Mouse (Mus musculus) spleen, postnatal 14 days (tissue): ENCODE results near the gene Adam1a.
A peak's percentile ranks its signal among the peaks of the same experiment; 100 is the strongest.
"Not testable (repeated sequence)": the region's sequence is repeated elsewhere in the genome, so short reads cannot be mapped to it uniquely, and the experiment has no call there.

Experiments used
- DNase-seq, 2 experiments: peaks; one replicate each; pipeline ENCODE4 v3.0.0; 2021 to 2022; ENCODE audit warnings: low spot score in 2 of 2

Adam1a gene

GRCm38 (mm10) chr5:121564468-121564895, 19.2 kb upstream of the Adam1a start:
- DNase-seq: peak; percentile 81 to 91

GRCm38 (mm10) chr5:121562436-121562835, 17.2 kb upstream of the Adam1a start:
- DNase-seq: no peak

- no peak for DNase-seq
Measured at GRCm38 (mm10) chr5:121549196-121549595, 3.9 kb upstream of the Adam1a start.

DNA sequence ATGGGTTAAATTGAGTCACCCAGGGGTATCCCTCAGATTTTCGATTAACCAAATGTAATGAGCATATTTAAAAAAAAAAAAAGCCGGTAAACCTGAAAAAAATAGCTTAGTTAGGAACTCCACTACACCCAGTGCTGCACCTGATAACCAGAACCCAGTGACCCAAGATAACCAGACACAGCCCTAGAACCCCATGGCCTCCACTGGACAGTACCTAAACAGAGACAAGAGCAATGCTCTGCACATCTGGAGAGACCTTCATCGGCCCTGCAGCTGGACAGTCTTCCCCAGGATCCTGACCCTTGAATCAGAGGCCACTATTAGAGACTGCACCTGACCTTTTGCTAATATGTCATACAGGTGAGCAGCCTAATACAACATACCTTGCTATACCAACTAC, 1.8 kb upstream of the Adam1a start:
- no peak for DNase-seq

GRCm38 (mm10) chr5:121546530-121546895, 1.2 kb upstream of the Adam1a start:
- peak; percentile 25 to 44 for DNase-seq

DNA sequence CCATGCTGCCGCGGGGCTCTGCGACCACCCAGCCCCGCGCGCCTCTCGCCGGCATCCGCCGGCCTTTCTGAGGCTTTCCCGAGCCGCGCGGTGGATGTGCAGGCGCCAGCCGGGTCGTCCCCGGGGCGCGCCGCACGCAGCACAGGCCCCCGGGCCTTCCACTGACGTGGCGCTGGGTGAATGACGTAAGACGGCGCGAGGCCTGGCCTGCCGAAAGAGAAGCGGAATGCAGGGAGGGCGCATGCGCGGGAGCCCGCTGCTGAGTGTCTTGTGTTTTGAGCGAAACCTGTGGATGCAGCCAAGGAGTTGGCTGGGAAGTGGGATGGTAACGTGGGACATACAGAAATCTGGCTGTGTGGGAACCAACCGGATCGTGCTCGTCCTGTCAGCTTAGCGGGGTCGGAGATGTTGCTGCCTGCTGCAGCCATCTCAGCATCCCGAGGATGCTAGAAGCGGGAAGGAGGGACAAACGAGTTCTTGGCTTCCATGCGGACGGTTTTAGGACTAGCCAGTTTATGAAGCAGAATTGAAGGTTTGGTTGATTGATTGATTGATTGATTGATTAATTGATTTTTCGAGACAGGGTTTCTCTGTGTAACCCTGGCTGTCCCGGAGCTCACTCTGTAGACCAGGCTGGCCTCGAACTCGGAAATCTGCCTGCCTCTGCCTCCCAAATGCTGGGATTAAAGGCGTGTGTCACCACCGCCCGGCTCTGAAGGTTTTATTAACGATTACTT, 679 bp upstream of the Adam1a start, which contains the start of gene Mapkapk5:
Mapkapk5 (minus strand) TSS at position 113 of the 737 bp plus-strand sequence.
- peak; percentile 96 to 99 for DNase-seq

DNA sequence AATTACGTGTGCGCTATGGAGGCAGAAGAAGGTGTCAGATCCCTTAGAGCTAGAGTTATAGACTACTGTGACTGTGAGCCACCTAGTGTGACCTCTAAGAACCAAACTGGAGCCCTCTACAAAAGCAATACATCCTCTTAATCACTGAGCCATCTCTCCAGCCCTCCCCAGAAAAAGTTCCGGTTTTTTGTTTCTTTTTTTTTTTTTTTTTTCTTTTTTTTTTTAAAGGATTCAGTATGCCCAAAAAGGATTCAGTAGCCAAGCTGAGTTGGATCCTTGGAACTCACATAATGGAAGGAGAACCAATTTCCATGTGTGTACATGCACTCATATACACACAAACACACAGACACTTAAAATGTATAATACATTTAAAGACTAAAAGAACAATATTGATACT, 1.9 kb downstream of the Adam1a start:
- no peak for DNase-seq

GRCm38 (mm10) chr5:121541235-121541634, 4.0 kb downstream of the Adam1a start:
- no peak for DNase-seq

DNA sequence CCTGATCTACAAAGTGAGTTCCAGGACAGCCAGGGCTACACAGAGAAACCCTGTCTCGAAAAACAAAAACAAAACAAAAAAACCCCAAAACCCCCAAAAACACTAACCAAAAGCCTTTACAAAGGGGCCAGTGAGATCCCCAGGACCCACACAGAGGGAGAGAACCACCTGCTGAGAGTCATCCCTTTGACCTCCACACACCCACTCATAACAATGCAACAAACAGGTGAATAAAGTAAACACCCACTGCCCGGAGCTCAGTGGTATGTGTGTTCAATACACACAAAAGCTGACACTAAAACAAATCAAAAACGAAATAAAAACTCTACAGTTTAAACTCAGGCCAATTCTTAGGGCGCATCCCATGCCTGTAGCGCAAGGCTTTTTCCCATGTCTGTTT, 5.2 kb downstream of the Adam1a start:
- DNase-seq: no peak

GRCm38 (mm10) chr5:121537588-121537987, 7.7 kb downstream of the Adam1a start:
- no peak for DNase-seq

DNA sequence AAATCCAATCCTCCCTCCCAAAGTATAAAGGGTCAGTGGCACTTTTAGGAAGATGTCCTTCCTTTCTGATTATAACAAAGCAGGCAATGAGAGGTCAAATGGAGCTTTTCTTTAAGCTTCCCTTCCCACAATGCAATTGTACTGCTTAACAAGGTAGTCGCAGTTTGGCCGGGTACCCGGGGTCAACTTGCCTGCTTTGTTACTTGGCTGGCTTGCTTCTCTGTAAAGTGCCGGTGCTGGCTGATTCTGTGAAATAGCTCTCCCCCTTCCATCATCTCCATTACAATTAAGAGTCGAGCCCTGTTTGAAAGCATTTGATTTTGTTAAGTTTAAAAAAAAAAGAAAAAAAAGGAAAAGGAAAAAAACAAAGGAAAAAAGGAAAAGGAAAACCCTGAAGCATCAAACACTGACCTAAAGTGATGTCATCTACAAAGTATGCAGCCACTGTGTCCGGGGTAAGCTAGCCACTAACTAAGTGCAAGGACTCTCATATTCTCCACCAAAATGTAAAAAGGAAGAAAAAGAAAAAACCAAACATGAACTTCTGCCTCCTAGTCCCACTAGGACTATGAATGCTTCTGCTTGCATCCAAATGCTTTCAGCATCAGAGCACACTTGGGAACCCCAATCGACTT, 8.2 kb downstream of the Adam1a start:
- DNase-seq: no peak

GRCm38 (mm10) chr5:121535116-121535515, 10.2 kb downstream of the Adam1a start:
- no peak for DNase-seq

GRCm38 (mm10) chr5:121534521-121534920, 10.8 kb downstream of the Adam1a start:
- no peak for DNase-seq

DNA sequence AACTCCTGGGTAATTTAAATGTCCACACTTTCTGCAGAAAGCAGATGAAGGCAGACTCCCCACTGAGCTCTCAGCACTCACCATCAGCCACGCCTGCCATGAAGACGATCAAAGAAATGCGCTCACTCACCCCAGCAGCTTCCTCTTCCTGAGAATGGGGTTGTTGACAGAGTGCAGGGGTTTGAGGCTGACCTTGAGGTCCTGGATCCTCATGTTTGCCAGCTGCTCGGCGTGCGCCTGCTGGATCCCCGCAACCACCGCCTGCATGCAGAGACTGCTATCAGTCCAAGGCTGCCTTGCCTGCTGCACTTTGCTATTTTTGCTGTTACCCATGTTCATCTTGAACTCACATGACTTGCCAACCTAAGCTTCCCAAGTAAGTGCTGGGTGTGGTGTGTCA, 18.3 kb downstream of the Adam1a start:
- DNase-seq: no peak

DNA sequence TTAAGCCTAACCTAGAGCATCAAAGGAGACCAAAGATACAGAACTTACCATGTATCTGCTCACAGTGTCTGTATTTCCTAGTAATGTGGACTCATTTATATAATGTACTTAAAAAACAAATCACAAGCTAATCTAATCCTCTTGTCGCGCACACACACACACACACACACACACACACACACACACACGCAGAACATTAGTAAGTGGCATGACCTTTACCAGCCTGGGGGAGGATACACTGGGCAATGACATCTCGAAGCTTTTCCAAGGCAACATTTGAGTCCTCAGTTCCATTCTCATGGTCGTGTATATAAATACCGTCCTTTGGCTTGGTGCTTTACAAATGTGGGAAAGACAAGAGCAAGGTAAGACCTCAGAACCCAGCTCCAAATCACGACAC, 18.8 kb downstream of the Adam1a start:
- no peak for DNase-seq

GRCm38 (mm10) chr5:121525774-121526450, 19.4 kb downstream of the Adam1a start:
- DNase-seq: no peak

DNA sequence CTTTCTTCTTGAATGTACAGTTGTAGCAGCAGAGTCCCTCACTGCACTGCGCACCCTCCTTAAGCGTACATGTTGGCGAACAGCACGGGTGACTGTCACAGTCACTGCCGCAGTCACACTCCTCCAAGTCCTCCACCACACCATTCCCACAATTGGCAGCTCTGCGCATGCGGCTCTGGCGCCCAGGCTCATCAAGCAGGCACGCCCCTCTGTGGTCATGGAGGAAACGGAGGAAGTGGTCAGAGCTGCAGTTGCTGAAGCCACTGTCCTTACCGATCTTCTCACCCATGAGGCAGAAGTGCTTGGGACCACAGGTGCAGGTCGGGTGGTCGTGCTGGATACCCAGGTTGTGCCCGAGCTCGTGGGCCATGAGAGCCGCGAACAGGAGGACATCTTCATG, 25.5 kb downstream of the Adam1a start:
- not testable (repeated sequence) for DNase-seq

- DNase-seq: no peak
Measured at GRCm38 (mm10) chr5:121518983-121519382, 26.3 kb downstream of the Adam1a start.

DNA sequence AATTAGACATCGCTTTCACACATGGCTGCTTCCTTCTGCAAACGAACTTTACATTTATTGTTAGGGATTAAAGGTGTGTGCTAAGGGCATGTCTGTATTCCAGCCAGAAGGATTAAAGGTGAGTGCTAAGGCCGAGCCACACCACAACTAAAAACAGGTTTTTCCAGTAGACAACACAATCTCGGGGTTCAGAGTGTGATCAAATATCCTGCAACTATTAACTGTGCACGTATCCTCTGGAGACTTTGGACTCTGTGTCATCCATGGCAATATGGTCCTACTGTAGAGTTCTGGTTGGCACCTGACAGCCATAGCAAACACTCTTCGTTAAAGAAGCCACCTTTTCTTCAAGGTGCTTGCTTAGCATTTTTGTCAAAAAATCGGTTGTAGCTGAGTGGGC, 35.3 kb downstream of the Adam1a start:
- no peak for DNase-seq

GRCm38 (mm10) chr5:121506846-121507245, 38.4 kb downstream of the Adam1a start:
- DNase-seq: no peak

- no peak for DNase-seq
Measured at GRCm38 (mm10) chr5:121503231-121503630, 42.1 kb downstream of the Adam1a start, which contains the start of gene Adam1b. Gene Adam1b (minus strand): TSS chr5:121503435.

DNA sequence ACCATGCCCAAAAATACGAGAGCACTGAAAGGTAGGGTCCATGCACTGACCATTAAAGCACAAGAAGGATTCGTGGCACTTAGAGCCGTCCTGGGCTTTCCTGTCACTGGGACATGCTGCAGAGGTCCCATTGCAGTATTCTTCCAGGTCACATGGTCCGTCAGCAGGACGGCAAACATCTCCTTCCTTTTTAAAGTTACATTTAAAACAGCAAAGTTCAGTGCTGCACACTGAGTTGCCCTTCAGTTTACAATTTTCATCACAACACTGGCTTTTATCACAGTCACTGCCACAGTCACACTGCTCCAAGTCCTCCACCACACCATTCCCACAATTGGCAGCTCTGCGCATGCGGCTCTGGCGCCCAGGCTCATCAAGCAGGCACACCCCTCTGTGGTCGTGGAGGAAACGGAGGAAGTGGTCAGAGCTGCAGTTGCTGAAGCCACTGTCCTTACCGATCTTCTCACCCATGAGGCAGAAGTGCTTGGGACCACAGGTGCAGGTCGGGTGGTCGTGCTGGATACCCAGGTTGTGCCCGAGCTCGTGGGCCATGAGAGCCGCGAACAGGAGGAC, 43.8 kb downstream of the Adam1a start:
- DNase-seq: not testable (repeated sequence)
